Mouse (Mus musculus) embryonic fibroblast, embryonic 13.5 days (primary cell): ENCODE measurements around the gene Blm.

ENCODE experiments used
- CTCF ChIP-seq: IDR thresholded peaks from 2 replicates; pipeline ENCODE4 v1.5.1; 2011; ENCODE audit warnings: mild to moderate bottlenecking, control low read depth, low read length, moderate library complexity, borderline replicate concordance; ENCODE audit not compliant: insufficient read depth
- POLR2A ChIP-seq: IDR thresholded peaks from 2 replicates; pipeline ENCODE4 v1.6.1; 2011; ENCODE audit warnings: low read depth, mild to moderate bottlenecking, control low read depth, low read length, moderate library complexity

DNA sequence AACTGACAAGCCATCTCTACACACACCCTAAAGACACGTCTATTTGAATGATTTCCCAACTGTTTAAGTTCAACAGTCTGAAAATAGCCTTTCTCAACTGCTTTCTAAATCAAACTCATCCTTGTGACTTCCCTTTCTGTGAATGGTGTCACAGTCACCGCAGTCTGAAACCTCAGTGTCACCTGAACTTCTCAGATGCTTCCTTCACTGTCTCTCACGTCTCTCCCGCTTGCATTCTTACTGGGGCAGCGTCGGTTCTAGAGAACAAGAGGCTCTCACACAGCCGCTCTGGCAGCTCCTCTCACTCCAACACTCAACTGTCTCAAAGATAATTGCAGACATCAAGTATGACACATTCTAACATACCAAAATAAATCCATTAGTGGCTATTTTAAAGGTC lies 33.9 kb downstream of the Blm start:
- TF ChIP-seq CTCF (no peak), POLR2A (no peak)
